Mouse (Mus musculus): ENCODE measurements at regions not wholly inside any gene's neighbourhood (a gene's known extent, or its start where the extent isn't known, plus 50 kb on each side); places are given as distances from the start of the nearest gene placed in this dataset.

DNA sequence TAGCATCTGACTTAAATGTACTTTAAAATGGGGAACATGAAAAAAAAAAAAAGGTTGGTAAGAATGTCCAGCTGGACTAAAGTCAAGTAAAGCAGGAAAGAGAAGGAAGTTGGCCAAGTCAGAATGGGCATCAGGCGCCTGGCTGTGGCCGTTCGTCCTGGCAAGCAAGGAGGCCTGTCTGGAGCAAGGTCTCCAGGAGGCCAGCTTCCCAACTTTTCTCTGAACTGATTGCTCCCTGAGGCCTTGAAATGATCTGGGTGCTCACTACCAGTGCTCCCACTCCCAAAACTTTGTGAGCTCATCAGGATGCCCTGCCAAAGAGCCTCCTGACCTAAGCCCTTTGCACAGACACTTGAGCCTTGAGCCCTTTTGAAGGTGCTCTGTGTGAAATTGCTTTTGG is 141.7 kb upstream of the Gm21897 start:
- peak; percentile 86 for DNase-seq

DNA sequence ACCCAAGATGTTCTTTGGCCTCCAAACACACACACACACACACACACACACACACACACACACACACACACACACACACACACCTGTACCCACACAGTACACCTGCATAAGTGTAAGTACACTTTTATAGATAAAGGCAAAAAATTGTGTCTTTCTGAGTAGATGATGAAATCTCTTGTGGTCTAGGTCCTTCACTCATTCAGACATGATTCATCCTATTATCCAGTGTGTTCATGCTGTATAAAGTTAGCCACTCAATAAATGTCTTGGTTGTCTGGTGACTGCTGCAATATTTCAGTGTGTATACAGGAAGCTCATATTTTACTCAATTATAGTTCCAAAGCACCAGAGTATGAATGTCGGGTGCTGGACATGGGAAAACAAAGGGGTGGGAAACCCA is 131.5 kb upstream of the Gm21897 start:
- peak; percentile 8 for DNase-seq

DNA sequence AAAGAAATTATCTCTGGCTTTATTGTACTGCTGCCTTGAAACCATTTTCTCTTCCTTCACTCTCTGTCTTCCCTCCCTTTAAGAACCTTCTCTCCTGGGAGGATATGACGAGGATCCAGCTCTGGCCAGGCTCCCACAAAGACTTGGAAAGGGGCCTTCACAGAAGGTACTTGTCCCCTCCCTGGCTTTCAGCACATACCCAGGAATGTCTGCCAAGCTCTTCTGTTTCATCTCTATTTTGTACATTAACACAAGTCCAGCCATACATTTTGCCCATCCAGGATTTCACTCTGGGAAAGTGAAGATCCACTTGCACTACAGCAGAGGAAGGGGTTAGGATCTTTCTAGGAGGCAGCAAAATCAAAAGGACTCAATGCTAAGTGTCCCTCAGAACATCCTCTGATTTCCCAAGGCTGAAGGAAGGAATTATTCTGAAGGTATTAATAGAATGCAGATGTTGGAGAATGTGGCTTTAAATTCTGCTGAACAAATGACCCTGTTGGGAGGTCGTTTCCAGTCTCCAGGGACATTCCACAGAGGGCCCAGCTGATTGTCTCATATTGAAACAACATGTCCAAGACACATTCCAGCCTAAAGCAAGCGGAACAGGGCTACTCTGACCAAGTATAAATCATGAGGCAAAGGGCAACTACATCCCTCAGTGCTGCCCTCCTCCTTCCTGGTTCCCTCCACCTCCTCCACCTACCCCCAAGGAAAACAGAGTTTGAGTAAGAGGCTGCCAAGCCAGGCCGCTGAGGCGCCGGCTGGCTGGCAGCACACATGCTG is 122.1 kb upstream of the Gm21897 start:
- peak; percentile 97 for DNase-seq

DNA sequence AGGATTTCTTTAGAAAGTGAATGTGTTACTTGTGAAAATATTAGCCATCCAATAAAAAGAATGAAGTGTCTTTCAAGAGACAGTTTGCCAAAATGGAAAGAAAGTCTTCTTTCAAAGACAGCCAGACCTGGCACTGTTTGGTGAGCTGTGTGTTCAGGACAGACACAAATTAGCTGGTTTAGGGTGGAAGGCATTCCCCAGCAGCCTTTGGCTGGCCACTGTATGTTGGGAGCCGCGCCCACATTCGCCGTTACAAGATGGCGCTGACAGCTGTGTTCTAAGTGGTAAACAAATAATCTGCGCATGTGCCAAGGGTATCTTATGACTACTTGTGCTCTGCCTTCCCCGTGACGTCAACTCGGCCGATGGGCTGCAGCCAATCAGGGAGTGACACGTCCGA is 121.3 kb upstream of the Gm21897 start:
- DNase-seq = peak; percentile 94

GRCm38 (mm10) chr16:15196855-15197254 is 120.4 kb upstream of the Gm21897 start:
- no peak for DNase-seq

DNA sequence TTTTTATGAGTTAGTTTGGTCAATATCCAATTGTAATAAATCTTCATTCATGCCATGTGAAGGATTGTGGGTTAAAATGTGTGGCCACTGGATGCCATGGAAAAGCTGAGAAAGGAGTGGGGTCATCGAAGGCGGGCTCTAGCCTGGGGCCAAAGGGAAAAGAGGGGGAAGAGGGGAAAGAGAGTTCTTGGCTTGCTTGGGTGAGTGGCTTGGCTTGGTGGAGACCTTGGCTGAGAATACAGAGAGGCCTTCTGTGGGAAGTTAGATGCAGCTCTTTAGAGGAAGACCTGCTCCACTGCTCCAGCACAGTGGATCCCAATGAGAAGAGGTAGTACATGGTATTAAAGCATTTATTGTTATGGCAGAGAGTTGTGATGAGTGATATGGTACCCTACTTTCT is 101.3 kb upstream of the Gm21897 start:
- peak; percentile 91 for DNase-seq

- peak; percentile 58 for DNase-seq
Measured at GRCm38 (mm10) chr16:15220961-15221547, 96.2 kb upstream of the Gm21897 start.

GRCm38 (mm10) chr16:15237836-15238235 is 79.4 kb upstream of the Gm21897 start:
- DNase-seq = peak; percentile 87

GRCm38 (mm10) chr16:15238449-15238848 is 78.8 kb upstream of the Gm21897 start:
- DNase-seq = peak; percentile 25

- DNase-seq = peak; percentile 78
Measured at GRCm38 (mm10) chr16:15250186-15250585, 67.1 kb upstream of the Gm21897 start.

- DNase-seq = peak; percentile 40
Measured at GRCm38 (mm10) chr16:15251686-15252085, 65.6 kb upstream of the Gm21897 start.

DNA sequence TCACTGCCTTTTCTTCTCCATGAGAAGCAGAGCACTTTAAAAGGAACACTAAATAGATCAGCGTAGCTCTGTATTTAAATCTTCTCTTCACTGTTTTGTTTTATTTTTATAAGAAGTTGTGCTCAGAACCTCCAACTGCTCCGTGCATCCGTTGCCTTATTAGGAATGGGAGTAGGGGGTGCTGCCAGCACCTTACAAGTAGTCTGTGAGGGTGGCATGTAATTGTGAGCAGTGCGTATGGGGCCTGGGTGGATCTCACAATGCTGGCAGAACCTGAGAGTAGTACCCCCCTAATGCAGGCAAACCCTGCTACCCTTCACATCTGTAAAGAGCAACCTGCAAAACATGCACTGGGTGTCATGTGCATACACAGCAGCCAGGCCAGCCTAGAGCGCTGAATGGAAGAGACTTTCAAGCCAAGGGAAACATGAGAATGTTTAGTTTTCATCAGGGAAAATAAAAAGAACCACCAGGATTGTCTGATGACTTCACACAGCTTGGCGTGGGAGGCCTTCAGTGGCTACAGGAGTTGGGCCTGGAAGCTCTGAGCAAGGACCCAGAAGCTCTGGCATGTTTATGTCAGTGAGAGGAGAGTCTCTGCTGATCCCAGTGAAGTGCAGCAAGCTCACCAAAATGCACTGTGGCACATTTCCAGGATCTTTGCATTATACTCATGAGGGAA is 64.5 kb upstream of the Gm21897 start:
- peak; percentile 93 for DNase-seq

DNA sequence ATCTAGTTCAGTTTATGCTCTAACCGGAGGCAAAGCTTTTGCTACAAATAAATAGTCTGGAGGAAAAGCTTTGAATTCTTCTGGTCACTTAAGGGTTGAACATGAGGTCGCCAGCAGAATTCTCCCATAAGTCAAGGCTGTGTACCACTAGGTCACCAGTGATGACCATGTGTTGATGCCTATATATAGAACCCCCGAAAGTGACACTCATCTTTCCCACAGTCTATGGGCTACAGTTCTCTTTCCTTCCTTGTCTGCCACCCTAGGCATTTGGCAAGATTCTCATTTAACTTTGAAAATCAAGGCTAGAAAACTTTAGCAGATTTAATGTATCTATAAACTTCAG is 63.9 kb upstream of the Gm21897 start:
- no peak for DNase-seq

- no peak for DNase-seq
Measured at GRCm38 (mm10) chr16:15254669-15255068, 62.6 kb upstream of the Gm21897 start.

DNA sequence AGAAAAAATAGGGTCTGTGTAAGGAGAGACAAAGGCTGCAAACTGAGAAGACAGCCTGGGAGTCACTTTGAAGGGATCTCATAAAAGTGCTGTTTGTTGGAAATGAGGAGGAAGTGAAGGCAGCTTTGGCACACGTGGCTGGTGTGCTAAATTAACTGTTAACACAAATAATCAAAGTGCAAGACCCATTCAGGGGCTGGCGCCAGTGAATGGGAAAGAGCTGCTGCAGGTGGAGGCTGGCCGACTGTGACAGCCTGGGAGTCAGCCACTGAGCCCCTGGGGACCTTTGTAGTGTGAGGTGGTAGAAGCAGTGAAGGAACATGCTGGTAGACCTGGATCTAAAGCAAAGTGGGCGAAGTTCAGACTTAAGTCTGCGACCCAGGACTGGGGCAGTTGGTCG is 57.8 kb upstream of the Gm21897 start:
- peak; percentile 80 for DNase-seq

- peak; percentile 86 for DNase-seq
Measured at GRCm38 (mm10) chr16:15260069-15260468, 57.2 kb upstream of the Gm21897 start.
